Mouse (Mus musculus) CH12.LX (cell line): ENCODE results near the gene Abcd3. TPM values are rescaled to one million over a fixed set of nuclear protein-coding genes. Genes with fewer than 3 reads are reported as not detected.

Experiments used
- DNase-seq: peaks from one replicate; pipeline ENCODE4 v3.0.0-alpha.2; 2013; ENCODE audit errors: extremely low read depth
- H3K27ac ChIP-seq: 2 replicates; pipeline ENCODE4 v1.5.1; 2012; ENCODE audit warnings: low read depth, mild to moderate bottlenecking, control low read depth, moderate library complexity; ENCODE audit not compliant: insufficient read depth
- H3K27me3 ChIP-seq: replicated peaks from 2 replicates; pipeline ENCODE3; 2012; ENCODE audit warnings: inconsistent platforms
- H3K36me3 ChIP-seq, 2 experiments: replicated peaks in 1 of 2; 2 replicates each; pipeline versions ENCODE3 to v1.6.1; 2012; ENCODE audit warnings: inconsistent platforms in 1 of 2, low read length in 1 of 2, mild to moderate bottlenecking in 1 of 2, mixed read lengths in 1 of 2, moderate library complexity in 1 of 2; ENCODE audit not compliant: control insufficient read depth in 1 of 2, insufficient read depth in 1 of 2
- H3K4me1 ChIP-seq, 2 experiments: 2 replicates each; pipeline ENCODE4 v1.6.1; 2012; ENCODE audit warnings: inconsistent platforms in 1 of 2, moderate library complexity in 1 of 2; ENCODE audit not compliant: insufficient read depth in 2 of 2, control insufficient read depth in 1 of 2
- H3K4me2 ChIP-seq: 2 replicates; pipeline ENCODE4 v1.6.1; 2012; ENCODE audit warnings: low read depth, mild to moderate bottlenecking, control low read depth; ENCODE audit not compliant: poor library complexity, insufficient read depth, severe bottlenecking
- H3K4me3 ChIP-seq, 3 experiments: fragments of 150-350 bp in 1 of 3; sonication (generic) in 1 of 3; replicated peaks in 1 of 3; 2 replicates each; pipeline versions ENCODE3 to v1.5.1; 2011 to 2012; ENCODE audit warnings: low read depth in 2 of 3, low read length in 2 of 3, mild to moderate bottlenecking in 2 of 3, moderate library complexity in 2 of 3, control low read depth in 1 of 3, improper control_type of control experiment in 1 of 3, inconsistent platforms in 1 of 3, mixed read lengths in 1 of 3; ENCODE audit not compliant: poor library complexity in 1 of 3
- H3K79me2 ChIP-seq: replicated peaks from 2 replicates; pipeline ENCODE4 v1.6.1; 2012; ENCODE audit warnings: mild to moderate bottlenecking, moderate library complexity; ENCODE audit not compliant: control insufficient read depth, poor library complexity, insufficient read depth, severe bottlenecking; ENCODE audit errors: extremely low read depth
- H3K9ac ChIP-seq: 2 replicates; pipeline ENCODE4 v1.6.1; 2012; ENCODE audit warnings: low read depth, mild to moderate bottlenecking, control low read depth, moderate library complexity; ENCODE audit not compliant: insufficient read depth
- H3K9me3 ChIP-seq: replicated peaks from 2 replicates; pipeline ENCODE3; 2012; ENCODE audit warnings: low read length, inconsistent platforms, mixed read lengths
- CHD1 ChIP-seq: IDR thresholded peaks from 2 replicates; pipeline ENCODE4 v1.6.1; 2012; ENCODE audit warnings: low read depth, low read length, improper control_type of control experiment, inconsistent platforms
- CHD2 ChIP-seq: IDR thresholded peaks from 2 replicates; pipeline ENCODE4 v1.6.1; 2011; ENCODE audit warnings: low read length, improper control_type of control experiment
- CTCF ChIP-seq, 2 experiments: IDR thresholded peaks in 1 of 2; conservative IDR thresholded peaks in 1 of 2; 2 replicates each; pipeline ENCODE4 v1.5.1; 2011 to 2012; ENCODE audit warnings: low read depth in 2 of 2, low read length in 2 of 2, improper control_type of control experiment in 1 of 2, inconsistent platforms in 1 of 2, mild to moderate bottlenecking in 1 of 2, moderate library complexity in 1 of 2
- ETS1 ChIP-seq: conservative IDR thresholded peaks from 2 replicates; pipeline ENCODE4 v1.6.1; 2012; ENCODE audit warnings: low read depth, mild to moderate bottlenecking, inconsistent platforms, low read length, improper control_type of control experiment, moderate library complexity
- GABPA ChIP-seq: IDR thresholded peaks from 2 replicates; pipeline ENCODE4 v1.6.1; 2012; ENCODE audit warnings: low read depth, low read length, improper control_type of control experiment, inconsistent platforms; ENCODE audit not compliant: insufficient replicate concordance
- HCFC1 ChIP-seq: IDR thresholded peaks from 2 replicates; pipeline ENCODE4 v1.6.1; 2012; ENCODE audit warnings: low read depth, mild to moderate bottlenecking, inconsistent platforms, low read length, improper control_type of control experiment
- JUND ChIP-seq: conservative IDR thresholded peaks from 2 replicates; pipeline ENCODE4 v1.6.1; 2011; ENCODE audit warnings: low read depth, low read length, improper control_type of control experiment
- NELFE ChIP-seq: IDR thresholded peaks from 2 replicates; pipeline ENCODE4 v1.6.1; 2011; ENCODE audit warnings: low read depth, low read length, improper control_type of control experiment
- PAX5 ChIP-seq: IDR thresholded peaks from 2 replicates; pipeline ENCODE4 v1.6.1; 2012; ENCODE audit warnings: low read length, inconsistent platforms, mixed read lengths
- RCOR1 ChIP-seq: conservative IDR thresholded peaks from 2 replicates; pipeline ENCODE4 v1.6.1; 2012; ENCODE audit warnings: low read depth, mild to moderate bottlenecking, inconsistent platforms, low read length, improper control_type of control experiment
- SIN3A ChIP-seq: IDR thresholded peaks from 2 replicates; pipeline ENCODE4 v1.6.1; 2012; ENCODE audit warnings: low read length, improper control_type of control experiment, inconsistent platforms
- SMC3 ChIP-seq: IDR thresholded peaks from 2 replicates; pipeline ENCODE4 v1.6.1; 2011; ENCODE audit warnings: low read depth, low read length, improper control_type of control experiment
- TBP ChIP-seq: conservative IDR thresholded peaks from 2 replicates; pipeline ENCODE4 v1.6.1; 2011; ENCODE audit warnings: low read depth, low read length, improper control_type of control experiment
- TCF12 ChIP-seq: IDR thresholded peaks from 2 replicates; pipeline ENCODE4 v1.6.1; 2014; ENCODE audit warnings: low read depth, mild to moderate bottlenecking, inconsistent platforms, low read length, improper control_type of control experiment
- UBTF ChIP-seq: IDR thresholded peaks from 2 replicates; pipeline ENCODE4 v1.6.1; 2012; ENCODE audit warnings: low read depth, mild to moderate bottlenecking, inconsistent platforms, low read length, improper control_type of control experiment, moderate library complexity
- ZKSCAN1 ChIP-seq: IDR thresholded peaks from 2 replicates; pipeline ENCODE4 v1.6.1; 2012; ENCODE audit warnings: low read depth, inconsistent platforms, low read length, improper control_type of control experiment, borderline replicate concordance
- ZMIZ1 ChIP-seq: IDR thresholded peaks from 2 replicates; pipeline ENCODE4 v1.6.1; 2012; ENCODE audit warnings: low read depth, mild to moderate bottlenecking, inconsistent platforms, low read length, improper control_type of control experiment
- ZNF384 ChIP-seq: IDR thresholded peaks from 2 replicates; pipeline ENCODE4 v1.6.1; 2012; ENCODE audit warnings: low read depth, low read length, improper control_type of control experiment, inconsistent platforms
- dilution Hi-C: fragments of 300-500 bp; cut with MboI; formaldehyde crosslinking; loops from 2 replicates; pipeline ENCODE4 v1.14.3; 2020; ENCODE audit warnings: low sequenced_read_pairs; ENCODE audit not compliant: extremely low pct_unique_long_range_greater_than_20kb, extremely low pct_ligation_motif_present
- in situ Hi-C: fragments of 300-500 bp; cut with MboI; formaldehyde crosslinking; loops from 3 replicates; pipeline ENCODE4 v1.14.3; 2019; ENCODE audit warnings: low sequenced_read_pairs, low pct_ligation_motif_present, low pct_unique_long_range_greater_than_20kb, mixed read lengths
- polyA plus RNA-seq: library from polyadenylated mRNA; unstranded; fragments of >175 nt; gene quantifications from 2 replicates; pipeline ENCODE4 v1.2.1, GENCODE M21; 2012; ENCODE audit warnings: low read depth; ENCODE audit not compliant: insufficient read length
- total RNA-seq, 2 experiments: library from RNA; depleted of rRNA; stranded (reverse); fragments of 300-350 nt in 1 of 2; fragments of >200 nt in 1 of 2; gene quantifications; 2 replicates each; pipeline ENCODE4 v1.2.3; 2012 to 2014

Abcd3 gene
- total and polyA plus RNA-seq, 3 experiments = 53.5 to 65.9 (median 53.8) TPM

DNA sequence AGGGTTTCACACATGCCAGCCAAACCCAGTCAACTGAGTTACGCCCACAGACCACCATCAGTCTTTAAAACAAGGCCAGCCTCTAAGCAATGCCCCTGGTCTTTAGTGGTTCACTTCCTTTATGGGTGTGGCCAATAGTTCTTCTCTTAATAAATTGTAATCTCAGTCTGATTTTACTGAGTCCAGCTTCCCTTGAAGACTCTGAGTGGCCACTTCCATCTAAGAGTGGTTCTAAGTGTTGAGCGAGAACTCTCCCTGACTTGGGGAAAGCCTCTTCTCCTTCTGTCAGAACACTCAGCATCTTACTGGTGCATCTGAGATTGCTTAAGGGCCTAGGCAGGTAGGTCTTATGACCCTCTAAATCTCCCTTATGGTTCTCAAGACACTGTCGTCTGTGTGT is 35.9 kb upstream of the Abcd3 start:
- no peak for TF ChIP-seq CTCF (conservative IDR thresholded peaks at IDR 0.05 in 1 of 2, IDR thresholded peaks at IDR 0.05 in 1 of 2; ENCODE audit: low read depth in 2 of 2, low read length in 2 of 2)
- no peak for TF ChIP-seq UBTF
- no peak for TF ChIP-seq ETS1
- TF ChIP-seq SIN3A = no peak
- no peak for TF ChIP-seq CHD2
- TF ChIP-seq GABPA = no peak
- no peak for TF ChIP-seq TBP
- TF ChIP-seq ZNF384 = no peak
- no peak overlapping the region for H3K9ac ChIP-seq
- no peaks in the 10 kb centered on the region for H3K27me3 ChIP-seq
- no peak for DNase-seq
- in situ Hi-C loops (no loop called here), dilution Hi-C loops (no loop called here)
- no peaks in the 10 kb centered on the region for H3K79me2 ChIP-seq
- peaks cover 3 to 28% of the 10 kb centered on the region in 2 experiments; a peak in 3 of 4 replicates for H3K4me1 ChIP-seq
- H3K36me3 ChIP-seq = no peaks in the 10 kb centered on the region
- no peak overlapping the region for H3K27ac ChIP-seq
- H3K4me3 ChIP-seq = no peak overlapping the region
- no peak overlapping the region for H3K4me2 ChIP-seq
- no peaks in the 10 kb centered on the region for H3K9me3 ChIP-seq

DNA sequence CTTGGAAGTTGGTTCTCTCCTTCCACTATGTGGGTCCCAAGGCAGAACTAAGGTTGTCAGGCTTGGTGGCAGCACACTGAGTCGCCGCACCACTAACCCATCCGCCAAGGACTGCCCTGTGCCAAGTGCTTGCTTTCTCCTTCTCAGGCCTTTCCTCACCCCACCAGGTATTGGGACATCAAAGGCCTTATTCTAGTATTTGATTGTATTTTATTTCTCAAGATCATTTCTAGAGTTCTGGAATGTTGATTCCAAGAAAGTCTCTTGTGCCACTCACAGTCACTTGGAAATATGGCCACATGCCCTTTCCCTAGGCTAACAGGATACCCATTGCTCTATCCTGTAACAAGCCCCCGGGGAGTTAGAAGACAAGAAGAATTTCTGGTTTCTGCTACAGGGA is 35.3 kb upstream of the Abcd3 start:
- no peak for DNase-seq
- Histone ChIP-seq H3K79me2 (no peaks in the 10 kb centered on the region), H3K4me2 (no peak overlapping the region), H3K4me3 (no peak overlapping the region), H3K36me3 (no peaks in the 10 kb centered on the region), H3K9ac (no peak overlapping the region), H3K27ac (no peak overlapping the region), H3K27me3 (no peaks in the 10 kb centered on the region), H3K4me1 (peaks cover 8 to 34% of the 10 kb centered on the region in 2 experiments), H3K9me3 (no peaks in the 10 kb centered on the region)
- no peak for TF ChIP-seq HCFC1
- TF ChIP-seq UBTF = no peak
- no peak for TF ChIP-seq CHD1
- TF ChIP-seq ZKSCAN1 = no peak
- no peak for TF ChIP-seq ZMIZ1
- TF ChIP-seq TCF12 = no peak
- no peak for TF ChIP-seq PAX5
- TF ChIP-seq RCOR1 = no peak
- no peak for TF ChIP-seq SMC3
- dilution Hi-C loops (no loop called here), in situ Hi-C loops (no loop called here)

DNA sequence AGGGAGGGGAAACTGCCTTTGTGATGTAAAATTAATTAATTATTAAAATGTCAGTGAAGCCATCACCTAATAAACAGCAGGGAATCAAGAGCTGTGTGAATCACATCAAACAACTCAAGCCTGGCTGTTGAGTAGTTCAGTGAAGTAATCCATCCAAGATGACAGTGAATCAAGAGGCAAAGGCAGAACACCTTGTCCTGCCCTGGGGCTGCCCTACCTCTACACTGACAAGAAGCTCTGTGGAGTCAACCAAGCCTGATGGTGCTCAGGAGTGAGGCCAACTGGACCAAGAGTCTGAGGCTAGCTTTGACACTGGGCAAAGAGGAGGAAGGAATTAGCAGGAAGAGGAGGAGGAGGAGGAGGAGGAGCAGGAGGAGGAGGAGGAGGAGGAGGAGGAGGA is 32.2 kb upstream of the Abcd3 start:
- TF ChIP-seq HCFC1 (no peak), NELFE (no peak), JUND (no peak)
- Histone ChIP-seq H3K9ac (no peak overlapping the region), H3K27me3 (no peaks in the 10 kb centered on the region), H3K36me3 (no peaks in the 10 kb centered on the region), H3K4me3 (no peak overlapping the region), H3K4me2 (no peak overlapping the region; the same call in 1 of the 2 replicates), H3K9me3 (peaks cover 12% of the 10 kb centered on the region), H3K79me2 (no peaks in the 10 kb centered on the region), H3K4me1 (peaks cover 16 to 46% of the 10 kb centered on the region in 2 experiments), H3K27ac (no peak overlapping the region)
- DNase-seq = no peak
- dilution Hi-C loops (no loop called here), in situ Hi-C loops (no loop called here)
